Mouse (Mus musculus) regulatory T cell (primary cell): ENCODE results near the gene Wdr46.

Experiments used
- in situ Hi-C: fragments of 300-600 bp; cut with MboI, MseI; formaldehyde crosslinking; loops from one replicate; pipeline ENCODE4 v1.15.1; 2025; ENCODE audit warnings: high pct_unique_total_duplicates

Gene Wdr46

DNA sequence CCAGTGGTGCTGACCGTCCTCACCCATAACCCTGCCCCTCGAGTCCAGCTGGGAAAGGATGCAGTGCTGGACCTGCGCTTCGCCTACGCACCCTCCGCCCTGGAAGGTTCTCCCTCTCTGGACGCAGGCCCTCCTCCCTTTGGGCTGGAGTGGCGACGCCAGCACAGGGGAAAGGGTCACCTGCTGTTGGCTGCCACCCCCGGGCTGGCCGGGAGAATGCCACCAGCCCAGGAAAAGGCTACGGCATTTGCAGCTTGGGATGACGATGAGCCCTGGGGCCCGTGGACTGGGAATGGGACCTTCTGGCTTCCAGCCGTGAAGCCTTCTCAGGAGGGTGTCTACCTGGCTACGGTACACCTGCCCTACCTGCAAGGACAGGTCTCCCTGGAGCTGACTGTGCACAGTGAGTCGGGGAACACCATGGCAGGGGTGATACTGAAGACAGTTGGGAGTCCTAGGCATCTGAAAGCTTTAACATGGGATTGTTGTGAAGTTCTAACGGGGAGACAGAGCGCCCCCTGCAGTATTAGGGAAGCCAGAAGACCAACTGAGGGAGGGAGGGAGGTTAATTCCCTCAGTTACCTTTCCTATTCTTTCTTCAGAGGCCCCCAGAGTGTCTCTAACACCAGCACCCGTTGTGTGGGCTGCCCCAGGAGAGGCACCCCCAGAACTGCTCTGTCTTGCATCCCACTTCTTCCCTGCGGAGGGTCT, 14.9 kb upstream of the Wdr46 start:
- in situ Hi-C loops = no loop called here

DNA sequence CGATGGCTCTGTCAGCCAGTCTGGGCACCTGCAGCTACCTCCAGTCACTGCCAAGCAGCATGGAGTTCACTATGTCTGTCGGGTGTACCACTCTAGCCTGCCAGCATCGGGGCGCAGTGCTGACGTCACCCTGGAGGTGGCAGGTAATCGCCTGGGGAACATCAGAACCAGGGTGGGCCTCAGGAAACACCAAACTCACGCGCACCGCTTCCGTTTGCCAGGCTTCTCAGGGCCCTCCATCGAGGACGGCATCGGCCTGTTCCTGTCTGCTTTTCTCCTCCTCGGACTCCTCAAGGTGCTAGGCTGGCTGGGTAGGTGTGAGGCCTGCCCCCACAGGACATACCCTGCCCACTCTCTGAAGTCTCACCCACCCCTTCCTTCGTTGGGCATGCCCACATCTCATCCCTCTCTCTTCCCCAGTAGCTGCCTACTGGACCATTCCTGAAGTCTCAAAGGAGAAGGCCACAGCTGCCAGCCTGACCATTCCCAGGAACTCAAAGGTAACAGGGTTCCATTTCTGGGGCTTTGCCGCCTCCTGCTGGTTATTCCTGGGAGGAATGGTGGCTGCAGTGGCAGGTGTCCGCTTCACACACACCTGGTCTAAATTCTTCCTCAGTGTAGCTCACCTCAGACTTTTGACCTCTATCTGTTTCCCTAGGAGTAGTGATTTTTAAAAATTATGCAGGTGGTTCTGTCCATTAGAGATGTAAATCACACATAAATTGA, 14.1 kb upstream of the Wdr46 start:
- in situ Hi-C loops = no loop called here

DNA sequence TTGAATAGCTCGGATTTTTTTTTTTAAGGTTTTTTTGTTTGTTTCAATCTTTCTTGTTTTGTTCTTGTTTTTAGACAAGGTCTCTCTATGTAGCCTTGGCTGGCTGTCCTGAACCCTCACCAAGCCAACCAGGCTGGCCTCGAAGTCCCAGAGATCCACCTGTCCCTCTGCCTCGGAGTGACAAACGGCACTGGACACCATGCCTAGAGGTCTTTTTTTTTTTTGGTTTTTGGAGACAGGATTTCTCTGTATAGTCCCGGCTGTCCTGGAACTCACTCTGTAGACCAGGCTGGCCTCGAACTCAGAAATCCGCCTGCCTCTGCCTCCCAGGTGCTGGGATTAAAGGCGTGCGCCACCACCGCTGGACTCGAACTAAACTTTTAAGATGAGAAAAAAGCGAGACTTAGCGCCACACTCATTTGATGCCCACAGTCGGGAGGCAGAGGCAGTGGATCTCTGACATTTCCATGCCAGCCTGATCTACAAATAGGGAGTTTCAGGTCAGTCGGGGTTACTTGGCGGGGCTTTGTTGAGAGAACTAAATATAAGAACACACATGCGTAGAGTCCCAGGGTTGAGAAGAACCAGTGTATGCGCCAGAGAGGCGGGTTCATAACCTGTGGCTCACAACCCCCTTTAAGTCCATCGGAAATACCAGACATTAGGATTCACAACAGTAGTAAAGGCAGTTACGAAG, 12.1 kb upstream of the Wdr46 start:
- in situ Hi-C loops = no loop called here

DNA sequence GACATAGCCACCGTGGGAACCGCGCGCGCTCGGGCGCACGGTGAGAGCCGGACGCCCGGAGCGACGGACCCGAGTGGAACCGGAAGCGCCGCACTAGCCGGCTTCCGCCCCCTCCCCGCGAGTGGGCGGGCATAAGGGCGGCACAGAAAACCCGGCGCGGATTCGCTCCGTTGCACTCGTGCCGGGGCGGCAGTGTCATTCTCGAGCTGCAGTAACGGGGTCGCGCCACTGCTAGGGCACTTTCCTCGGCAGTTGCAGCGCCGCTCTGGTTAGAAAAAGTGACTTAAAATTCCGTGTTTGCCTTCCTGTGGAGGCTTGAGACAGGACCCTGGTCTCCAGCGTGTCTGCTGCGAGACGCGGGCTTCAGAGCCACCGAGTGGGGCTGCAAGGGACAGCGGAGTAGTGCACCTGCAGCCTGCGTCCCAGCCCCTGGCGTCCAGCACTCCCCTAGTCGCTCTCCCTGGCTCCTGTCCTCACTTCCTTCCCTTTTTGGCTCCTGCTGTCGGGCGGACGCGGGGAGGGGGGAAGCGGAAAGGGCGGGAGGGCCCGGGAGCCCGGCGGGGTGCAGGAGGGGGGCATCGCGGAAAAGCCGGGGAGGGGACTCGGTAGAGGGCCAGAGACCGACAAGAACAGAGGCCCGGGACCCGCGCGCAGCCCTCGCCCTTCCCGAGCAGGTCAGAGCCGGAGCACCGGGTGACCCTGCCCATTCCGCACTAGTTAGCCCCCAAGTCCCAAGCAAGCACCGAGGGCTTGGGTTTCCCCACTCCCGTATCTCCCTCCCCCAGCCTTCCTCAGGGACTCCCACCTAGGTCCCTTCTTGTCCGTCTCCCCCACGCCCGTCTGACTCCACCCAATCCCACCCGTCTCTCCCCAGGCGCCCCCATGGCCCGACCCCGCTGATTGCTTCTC, 10.8 kb upstream of the Wdr46 start, which contains the start of gene Rgl2:
Rgl2 (plus strand) TSS at position 173 of the 909 bp plus-strand sequence.
- in situ Hi-C loops = loop anchor here (5.0 to 10.0 kb wide), 2 partner anchors 37 to 975 kb away; partner anchors contain the start of gene Kifc1

DNA sequence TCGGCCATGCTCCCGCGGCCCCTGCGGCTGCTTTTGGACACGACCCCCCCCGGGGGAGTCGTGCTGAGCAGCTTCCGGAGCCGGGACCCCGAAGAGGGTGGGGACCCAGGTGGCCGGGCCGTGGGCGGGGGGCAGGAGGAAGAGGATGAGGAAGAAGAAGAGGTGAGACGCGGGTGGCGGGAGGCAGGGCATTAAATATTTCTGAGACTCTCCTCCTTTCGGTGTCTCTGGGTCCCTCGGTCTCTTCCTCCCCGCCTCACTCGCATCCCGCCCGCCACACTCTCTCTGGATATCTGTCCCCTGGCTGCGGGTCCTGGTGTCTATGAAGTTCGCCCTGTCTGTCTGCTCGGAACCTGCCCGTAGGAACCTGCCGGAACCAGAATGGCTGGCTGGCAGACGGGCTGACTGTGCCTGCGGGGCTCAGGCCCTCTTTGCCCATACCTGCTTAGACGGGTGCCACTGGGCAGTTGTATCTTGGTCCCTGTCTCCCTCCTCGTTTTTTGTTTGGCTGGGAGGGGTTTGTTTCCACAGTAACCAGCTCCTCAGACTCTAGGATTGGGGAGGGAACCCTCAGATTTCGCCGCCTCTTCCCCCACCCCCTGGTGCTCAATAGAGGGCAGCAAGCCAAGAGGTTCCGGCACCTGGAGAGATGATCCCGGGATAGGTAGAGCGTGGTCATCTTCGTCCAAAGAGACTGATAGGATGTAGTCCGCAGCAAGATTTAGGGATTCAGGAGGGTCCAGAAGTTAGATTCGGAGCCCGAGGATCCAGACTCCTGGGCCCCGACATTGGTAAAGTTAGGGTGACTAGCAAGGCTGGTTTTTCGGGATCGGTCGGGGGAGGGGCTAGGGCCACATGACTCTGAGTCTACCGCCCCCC, 9.9 kb upstream of the Wdr46 start:
- in situ Hi-C loops = loop anchor here (5.0 to 10.0 kb wide), 2 partner anchors 38 to 974 kb away; partner anchors contain the start of gene Kifc1

DNA sequence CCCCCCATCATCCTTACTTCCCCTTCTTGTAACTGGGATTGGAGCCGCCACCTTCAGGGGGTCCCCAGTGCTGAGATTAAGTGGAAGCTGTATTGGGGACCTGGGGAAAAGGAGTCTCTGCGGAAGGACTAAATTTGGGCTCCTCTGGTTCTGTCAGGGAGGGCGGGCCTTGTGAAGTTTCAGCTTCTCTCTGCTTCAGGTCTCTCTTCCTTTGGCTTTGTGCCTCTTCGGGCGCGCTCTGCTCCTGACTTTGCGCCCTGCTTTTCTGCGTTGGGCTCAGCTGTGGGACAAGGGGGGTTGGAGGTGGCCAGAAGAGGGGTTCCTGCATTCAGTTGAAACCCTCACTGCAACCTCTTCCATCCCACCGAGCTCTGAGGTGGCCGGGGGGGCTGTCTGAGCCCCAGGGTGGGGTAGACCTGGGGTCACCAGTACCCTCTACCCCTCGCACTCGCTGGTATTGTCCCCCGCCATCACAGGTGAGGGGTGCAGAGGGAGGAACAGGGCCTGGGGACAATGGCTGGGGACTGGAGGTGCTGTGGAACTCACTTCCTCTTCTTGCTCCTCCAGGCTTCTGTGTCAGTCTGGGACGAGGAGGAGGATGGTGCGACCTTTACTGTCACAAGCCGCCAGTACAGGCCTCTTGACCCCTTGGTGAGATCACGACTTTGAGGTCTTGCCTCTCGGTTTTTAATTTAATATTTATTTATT, 9.1 kb upstream of the Wdr46 start:
- in situ Hi-C loops = loop anchor here (5.0 to 10.0 kb wide), 2 partner anchors 39 to 973 kb away; partner anchors contain the start of gene Kifc1

DNA sequence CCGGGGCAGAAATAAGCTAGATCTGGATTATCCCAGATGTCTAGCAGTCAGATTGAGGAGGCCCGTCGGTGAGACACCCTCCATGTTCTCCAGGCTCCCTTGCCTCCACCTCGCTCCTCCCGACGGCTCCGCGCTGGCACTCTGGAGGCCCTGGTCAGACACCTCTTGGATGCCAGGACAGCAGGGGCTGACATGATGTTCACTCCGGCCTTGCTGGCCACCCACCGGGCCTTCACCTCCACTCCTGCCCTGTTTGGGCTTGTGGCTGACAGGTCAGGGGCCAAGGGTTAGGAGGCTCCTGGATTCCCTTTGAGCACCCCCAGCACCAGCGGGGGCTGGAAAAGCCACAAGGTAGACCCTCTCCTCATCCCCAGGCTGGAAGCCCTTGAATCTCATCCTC, 8.5 kb upstream of the Wdr46 start:
- in situ Hi-C loops = loop anchor here (5.0 to 10.0 kb wide), 2 partner anchors 40 to 973 kb away; partner anchors contain the start of gene Kifc1

DNA sequence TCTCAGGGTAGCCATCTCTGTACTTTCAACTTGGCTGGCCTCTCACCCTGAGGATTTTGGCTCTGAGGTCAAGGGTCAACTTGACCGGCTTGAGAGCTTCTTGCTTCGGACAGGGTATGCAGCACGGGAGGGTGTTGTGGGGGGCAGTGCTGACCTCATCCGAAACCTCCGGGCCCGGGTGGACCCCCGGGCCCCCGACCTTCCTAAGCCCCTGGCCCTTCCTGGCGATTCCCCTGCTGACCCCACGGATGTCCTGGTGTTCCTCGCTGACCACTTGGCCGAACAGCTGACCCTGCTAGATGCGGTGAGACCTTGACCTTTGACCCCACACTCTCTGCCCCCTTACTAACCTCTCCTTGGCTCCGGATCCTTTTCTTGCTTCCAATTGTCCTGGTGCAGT, 8.0 kb upstream of the Wdr46 start:
- in situ Hi-C loops = loop anchor here (5.0 to 10.0 kb wide), 2 partner anchors 40 to 972 kb away; partner anchors contain the start of gene Kifc1

DNA sequence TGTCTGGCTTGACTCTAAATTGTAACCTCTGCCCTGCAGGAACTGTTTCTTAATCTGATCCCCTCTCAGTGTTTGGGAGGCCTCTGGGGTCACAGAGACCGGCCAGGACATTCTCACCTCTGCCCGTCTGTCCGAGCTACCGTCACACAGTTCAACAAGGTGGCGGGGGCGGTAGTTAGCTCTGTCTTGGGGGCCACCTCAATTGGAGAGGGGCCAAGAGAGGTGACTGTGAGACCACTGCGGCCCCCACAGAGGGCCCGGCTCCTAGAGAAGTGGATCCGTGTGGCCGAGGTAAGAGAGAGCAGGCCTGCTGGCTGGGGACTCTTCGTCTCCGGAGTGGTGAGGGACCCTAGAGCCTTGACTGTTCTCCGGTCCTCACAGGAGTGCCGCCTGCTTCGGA, 7.5 kb upstream of the Wdr46 start:
- in situ Hi-C loops = loop anchor here (5.0 to 10.0 kb wide), 2 partner anchors 41 to 972 kb away; partner anchors contain the start of gene Kifc1

DNA sequence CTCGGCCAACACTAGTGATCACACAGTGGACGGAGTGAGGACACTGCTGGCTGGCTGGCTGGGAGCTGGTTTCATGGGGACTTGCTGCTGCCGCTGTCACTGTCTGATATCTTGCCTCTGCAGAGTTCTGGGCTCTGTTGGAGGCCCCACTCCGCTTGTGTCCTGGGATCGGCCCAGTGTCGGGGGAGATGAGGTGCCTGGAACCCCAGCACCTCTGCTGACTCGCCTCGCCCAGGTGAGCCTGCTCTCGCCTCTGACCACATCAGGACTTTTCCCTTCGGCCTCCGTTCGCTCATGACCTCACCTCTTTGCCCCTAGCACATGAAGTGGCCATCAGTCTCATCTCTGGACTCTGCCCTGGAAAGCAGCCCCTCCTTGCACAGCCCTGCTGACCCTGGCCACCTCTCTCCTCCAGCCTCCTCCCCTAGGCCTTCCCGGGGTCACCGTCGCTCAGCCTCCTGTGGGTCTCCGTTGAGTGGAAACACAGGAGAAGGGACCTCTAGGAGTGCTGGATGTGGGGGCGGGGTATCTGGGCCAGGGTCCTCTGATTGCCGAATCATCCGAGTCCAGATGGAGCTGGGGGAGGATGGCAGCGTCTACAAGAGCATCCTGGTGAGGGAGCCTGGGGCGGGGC, 4.9 kb upstream of the Wdr46 start:
- in situ Hi-C loops = loop anchor here (10.0 kb wide), 1 partner anchor 969 kb away; no protein-coding TSS in a partner anchor

DNA sequence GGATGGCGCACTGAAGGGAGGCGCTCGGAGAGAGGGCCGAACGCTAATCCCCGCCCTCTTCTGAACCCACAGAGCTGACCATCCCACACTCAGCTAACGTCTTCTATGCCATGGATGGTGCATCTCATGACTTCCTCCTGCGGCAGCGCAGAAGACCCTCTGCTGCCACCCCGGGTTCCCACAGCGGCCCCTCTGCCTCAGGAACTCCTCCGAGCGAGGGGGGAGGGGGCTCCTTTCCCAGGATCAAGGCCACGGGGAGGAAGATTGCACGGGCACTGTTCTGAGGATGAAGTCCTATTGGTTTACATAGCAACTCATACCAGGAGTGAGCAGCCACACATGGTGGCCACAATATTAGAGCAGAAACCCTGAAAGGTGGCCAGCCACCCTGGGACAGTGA, 3.5 kb upstream of the Wdr46 start:
- in situ Hi-C loops = loop anchor here (10.0 kb wide), 1 partner anchor 968 kb away; no protein-coding TSS in a partner anchor

DNA sequence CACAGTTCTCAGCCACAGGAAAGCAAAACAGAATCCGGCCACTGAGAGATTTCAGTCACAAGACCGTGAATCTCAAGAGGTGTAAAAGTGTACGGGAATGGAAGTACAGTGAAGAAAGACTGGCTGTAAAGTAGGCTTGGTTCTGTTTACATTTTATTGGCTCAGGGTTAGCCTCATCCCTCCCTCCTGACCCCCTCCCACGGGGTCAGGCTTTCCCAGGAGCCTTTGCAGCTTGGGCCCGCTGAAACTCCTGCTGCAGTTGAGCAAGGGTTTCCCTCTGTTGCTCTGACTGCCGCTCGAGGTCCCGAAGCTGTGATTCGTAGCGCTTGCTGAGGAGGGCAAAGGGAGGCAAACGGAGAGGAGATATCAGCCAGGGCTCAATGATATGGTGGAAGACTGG, 1.7 kb upstream of the Wdr46 start:
- in situ Hi-C loops = loop anchor here (10.0 kb wide), 1 partner anchor 966 kb away; no protein-coding TSS in a partner anchor

DNA sequence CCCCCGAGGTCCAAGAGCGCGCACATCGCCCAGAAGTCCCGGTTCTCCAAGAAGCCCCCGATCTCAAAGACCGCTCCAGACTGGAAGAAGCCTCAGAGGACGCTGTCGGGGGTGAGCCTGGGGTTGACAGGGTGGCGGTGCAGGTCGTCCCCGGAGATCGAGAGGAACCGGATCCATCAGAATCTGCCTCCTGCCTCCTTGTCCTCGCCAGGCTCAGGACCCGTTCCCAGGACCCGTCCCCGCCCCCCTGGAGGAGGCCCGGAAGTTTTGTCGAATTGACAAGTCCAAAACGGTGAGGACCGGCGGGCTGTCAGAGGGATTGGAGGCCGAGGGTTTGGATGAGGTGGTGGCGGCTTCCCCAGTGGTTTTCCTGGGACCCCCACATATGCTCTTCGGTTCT, 521 bp downstream of the Wdr46 start:
- in situ Hi-C loops = no loop called here

DNA sequence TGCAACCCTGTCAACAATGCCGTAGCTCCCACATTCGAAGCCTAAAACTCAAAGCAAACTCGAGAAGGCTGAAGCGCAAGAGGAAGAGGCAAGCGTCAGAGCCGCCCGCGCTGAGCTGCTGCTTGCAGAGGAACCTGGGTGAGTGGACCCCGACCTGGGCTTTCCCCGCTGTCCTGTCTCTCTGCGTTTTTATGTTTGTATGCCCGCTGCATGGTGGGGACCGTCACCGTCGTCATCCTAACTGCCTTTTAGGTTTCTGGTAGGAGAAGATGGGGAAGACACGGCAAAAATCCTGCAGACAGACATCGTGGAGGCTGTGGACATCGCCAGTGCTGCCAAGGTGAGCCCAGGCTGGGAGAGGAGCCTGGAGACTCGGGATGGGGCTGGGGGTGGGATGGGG, 921 bp downstream of the Wdr46 start:
- in situ Hi-C loops = no loop called here

DNA sequence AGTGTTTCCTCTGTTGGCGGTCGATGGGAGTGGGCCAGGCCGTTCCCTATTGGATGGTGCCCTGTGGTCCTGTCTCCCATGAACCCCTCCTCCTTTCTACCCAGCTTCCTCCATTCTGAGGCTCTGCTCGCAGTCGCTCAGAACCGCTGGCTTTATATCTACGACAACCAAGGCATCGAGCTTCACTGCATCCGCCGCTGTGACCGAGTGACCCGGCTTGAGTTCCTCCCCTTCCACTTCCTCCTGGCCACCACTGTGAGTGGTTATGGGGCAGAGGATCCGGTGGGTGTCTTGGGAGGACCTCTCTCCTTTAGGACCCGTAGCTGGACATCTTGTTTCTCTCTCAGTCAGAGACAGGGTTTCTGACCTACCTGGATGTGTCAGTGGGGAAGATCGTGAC, 3.0 kb downstream of the Wdr46 start:
- in situ Hi-C loops = no loop called here

DNA sequence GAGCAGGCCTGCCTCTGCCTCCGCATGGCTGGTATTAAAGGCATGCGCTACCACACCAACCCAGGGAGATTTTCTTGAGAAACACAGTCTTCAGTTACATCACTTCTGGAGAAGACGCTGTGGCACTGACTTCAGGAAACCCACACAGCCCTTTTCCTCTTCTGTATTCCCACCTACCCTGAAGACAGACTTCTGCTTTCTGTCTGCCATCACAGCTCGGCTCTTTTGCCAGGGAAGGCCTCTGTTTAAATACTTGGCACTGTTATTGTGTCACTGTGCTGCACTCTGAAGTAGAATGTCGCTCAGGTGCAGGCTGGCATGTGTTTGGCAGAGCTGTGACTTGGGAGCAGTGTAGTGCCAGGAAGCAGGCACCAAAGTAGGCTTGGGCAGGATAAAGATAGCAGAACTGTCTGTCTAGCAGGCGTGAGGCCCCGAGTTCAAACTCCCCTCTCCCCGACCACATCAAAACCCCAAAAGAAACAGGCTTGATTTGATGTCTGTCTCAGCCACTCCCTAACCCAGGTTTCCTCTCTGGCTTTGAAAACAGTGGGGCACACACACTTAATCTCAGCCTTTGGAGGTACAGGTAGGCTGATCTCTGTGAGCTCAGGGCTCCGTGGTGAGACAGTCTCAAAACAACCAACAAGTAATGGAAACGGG, 7.1 kb downstream of the Wdr46 start:
- in situ Hi-C loops = no loop called here

DNA sequence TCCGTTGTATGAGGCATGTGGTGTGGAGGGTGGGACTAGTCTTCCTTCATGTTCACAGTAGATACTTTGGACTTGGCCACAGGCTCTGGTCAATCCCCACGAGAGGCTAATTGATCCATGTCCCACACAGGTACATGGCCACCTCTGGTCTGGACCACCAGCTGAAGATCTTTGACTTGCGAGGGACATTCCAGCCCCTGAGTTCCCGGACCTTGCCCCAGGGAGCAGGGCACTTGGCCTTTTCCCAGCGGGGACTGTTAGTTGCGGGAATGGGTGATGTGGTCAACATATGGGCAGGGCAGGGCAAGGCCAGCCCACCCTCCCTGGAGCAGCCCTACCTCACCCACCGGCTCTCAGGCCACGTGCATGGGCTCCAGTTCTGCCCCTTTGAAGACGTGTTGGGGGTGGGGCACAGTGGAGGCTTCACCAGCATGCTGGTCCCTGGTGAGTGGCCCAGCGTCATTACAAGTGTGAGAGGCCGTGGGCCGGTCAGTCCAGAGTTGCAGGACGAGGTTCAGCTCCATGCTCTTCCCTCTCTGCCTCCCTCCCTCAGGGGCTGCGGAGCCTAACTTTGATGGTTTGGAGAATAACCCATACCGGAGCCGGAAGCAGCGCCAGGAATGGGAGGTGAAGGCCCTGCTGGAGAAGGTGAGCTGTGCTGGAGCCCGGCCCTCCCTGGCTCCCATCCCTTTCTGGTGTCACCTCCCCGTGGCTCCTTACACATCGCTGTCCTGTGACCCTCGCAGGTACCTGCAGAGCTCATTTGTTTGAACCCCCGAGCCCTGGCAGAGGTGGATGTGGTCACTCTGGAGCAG, 7.8 kb downstream of the Wdr46 start:
- in situ Hi-C loops = no loop called here
